Mouse (Mus musculus) spleen, adult 2 months (tissue): ENCODE results near the gene Cdv3. TPM values are rescaled to one million over a fixed set of nuclear protein-coding genes. Genes with fewer than 3 reads are reported as not detected.
A peak's percentile ranks its signal among the peaks of the same experiment; 100 is the strongest.

Experiments used
- DNase-seq, 2 experiments: peaks; one replicate each; pipeline versions ENCODE4 v3.0.0 to v3.0.0-alpha.2; 2012 to 2021; ENCODE audit warnings: low spot score in 2 of 2, low read depth in 1 of 2
- H3K27ac ChIP-seq: fragments of 200-500 bp; 2 replicates; pipeline ENCODE4 v1.5.1; 2012; ENCODE audit warnings: low read length, inconsistent platforms; ENCODE audit not compliant: insufficient read depth
- H3K27me3 ChIP-seq: fragments of 200-500 bp; 2 replicates; pipeline ENCODE4 v1.6.1; 2012; ENCODE audit warnings: mild to moderate bottlenecking, moderate library complexity, low read length, inconsistent platforms; ENCODE audit not compliant: control insufficient read depth, insufficient read depth
- H3K36me3 ChIP-seq: fragments of 200-500 bp; 2 replicates; pipeline ENCODE4 v1.6.1; 2012; ENCODE audit warnings: mild to moderate bottlenecking, low read length, inconsistent platforms; ENCODE audit not compliant: control insufficient read depth, insufficient read depth
- H3K4me1 ChIP-seq: fragments of 200-500 bp; 2 replicates; pipeline ENCODE4 v1.6.1; 2011; ENCODE audit warnings: inconsistent platforms; ENCODE audit not compliant: control insufficient read depth, insufficient read depth, insufficient read length
- H3K4me3 ChIP-seq: fragments of 200-500 bp; 2 replicates; pipeline ENCODE4 v1.5.1; 2011; ENCODE audit warnings: mild to moderate bottlenecking, inconsistent platforms; ENCODE audit not compliant: insufficient read depth, insufficient read length; ENCODE audit errors: extremely low read depth
- CTCF ChIP-seq: fragments of 200-500 bp; IDR thresholded peaks from 2 replicates; pipeline ENCODE4 v1.5.1; 2011; ENCODE audit warnings: mild to moderate bottlenecking, inconsistent platforms; ENCODE audit not compliant: insufficient read depth, insufficient read length, insufficient replicate concordance; ENCODE audit errors: extremely low read depth
- POLR2A ChIP-seq: fragments of 200-500 bp; IDR thresholded peaks from 2 replicates; pipeline ENCODE4 v1.6.1; 2011; ENCODE audit warnings: low read depth, low read length, inconsistent platforms
- WGBS: fragments of 180-500 bp; shearing (Covaris S2); methylation state at CpG from one replicate; pipeline ENCODE4 v1.1.7; 2018; 5-methylcytosine and 5-hydroxymethylcytosine counted together
- polyA plus RNA-seq: library from polyadenylated mRNA; depleted of rRNA; stranded (reverse); fragments of >200 nt; gene quantifications from 2 replicates; pipeline ENCODE4 v1.2.3, GENCODE M21; 2012; rRNA removed

The Cdv3 gene
- 29.4 and 46.7 TPM in 2 replicates for polyA plus RNA-seq

DNA sequence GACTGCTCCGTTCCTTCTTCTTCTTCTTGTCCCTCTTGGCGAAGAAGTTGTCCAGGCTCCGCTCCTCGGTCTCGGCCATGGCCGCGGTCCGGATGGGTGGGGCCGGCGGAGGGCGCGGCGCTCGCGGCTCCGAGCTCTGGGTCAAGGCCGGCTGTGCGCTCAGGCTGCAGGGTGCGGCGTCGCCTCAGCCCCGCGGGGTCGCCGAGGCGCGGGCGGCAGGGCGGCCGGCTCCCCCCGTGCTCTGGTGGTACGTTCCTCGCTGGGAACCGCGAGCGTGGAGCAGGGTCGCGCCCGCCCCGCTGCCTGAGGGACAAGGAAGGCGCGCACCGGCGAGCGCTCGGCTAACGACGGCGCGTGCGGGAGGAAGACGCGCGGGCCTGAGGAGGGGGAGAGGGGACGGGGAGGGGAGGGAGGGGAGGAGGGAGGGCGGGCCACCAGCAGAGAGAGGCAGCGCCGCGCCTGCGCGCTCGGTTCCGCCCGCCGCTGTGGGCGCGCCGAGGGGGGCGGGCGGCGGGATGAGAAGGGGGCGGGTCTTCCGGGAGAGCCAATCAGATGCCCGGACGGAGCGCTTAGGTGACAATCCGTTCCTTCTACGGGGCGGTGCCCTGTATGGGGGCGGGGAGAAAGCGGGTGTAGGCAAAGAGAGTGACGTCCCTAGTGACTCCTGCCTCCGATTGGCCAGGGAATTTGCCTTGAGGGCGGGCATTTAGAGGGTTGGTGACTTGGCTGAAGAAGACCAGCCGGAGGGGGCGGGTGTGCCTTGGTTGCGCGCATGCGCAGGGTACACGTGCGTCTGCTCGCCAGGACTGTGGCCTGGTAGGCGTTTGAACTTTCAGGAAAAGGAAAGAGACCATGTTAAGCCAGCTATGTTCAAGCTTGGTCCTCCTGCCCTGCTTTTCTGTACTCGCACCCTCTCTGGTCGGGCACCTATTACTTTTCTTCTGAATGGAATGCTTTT, at the start of gene Cdv3:
TSS of gene Cdv3 (minus strand) at position 551 of the 958 bp plus-strand sequence.
- H3K27ac ChIP-seq = peak within 1 kb of the TSS; percentile 97
- peak; percentile 99 to 100 for DNase-seq
- WGBS = 3% methylated on average over 80 of the region's 95 CpGs
- H3K27me3 ChIP-seq = no peaks in the 10 kb centered on the region
- TF ChIP-seq CTCF (peak; percentile 3; the same call in 1 of the 2 replicates), POLR2A (peak; percentile 62)
- peaks cover 11% of the 10 kb centered on the region; the same call in 1 of the 2 replicates for H3K4me1 ChIP-seq
- peak within 1 kb of the TSS; percentile 88 for H3K4me3 ChIP-seq
- H3K36me3 ChIP-seq = peaks cover 4% of the 10 kb centered on the region

- Histone ChIP-seq H3K4me1 (no peaks in the 10 kb centered on the region), H3K4me3 (no peak overlapping the region), H3K27me3 (no peaks in the 10 kb centered on the region), H3K36me3 (no peaks in the 10 kb centered on the region), H3K27ac (no peak overlapping the region)
- no peak for TF ChIP-seq CTCF
- no peak for TF ChIP-seq POLR2A
- DNase-seq = no peak
- 84% methylated on average over 9 of the region's 9 CpGs for WGBS
These were observed 47.8 kb upstream of the Cdv3 start for GRCm38 (mm10) chr9:103413457-103413856.

- 89% methylated on average over 2 of the region's 2 CpGs for WGBS
- TF ChIP-seq POLR2A (no peak), CTCF (no peak)
- no peak for DNase-seq
These were observed 43.5 kb upstream of the Cdv3 start for GRCm38 (mm10) chr9:103409119-103409518.

DNA sequence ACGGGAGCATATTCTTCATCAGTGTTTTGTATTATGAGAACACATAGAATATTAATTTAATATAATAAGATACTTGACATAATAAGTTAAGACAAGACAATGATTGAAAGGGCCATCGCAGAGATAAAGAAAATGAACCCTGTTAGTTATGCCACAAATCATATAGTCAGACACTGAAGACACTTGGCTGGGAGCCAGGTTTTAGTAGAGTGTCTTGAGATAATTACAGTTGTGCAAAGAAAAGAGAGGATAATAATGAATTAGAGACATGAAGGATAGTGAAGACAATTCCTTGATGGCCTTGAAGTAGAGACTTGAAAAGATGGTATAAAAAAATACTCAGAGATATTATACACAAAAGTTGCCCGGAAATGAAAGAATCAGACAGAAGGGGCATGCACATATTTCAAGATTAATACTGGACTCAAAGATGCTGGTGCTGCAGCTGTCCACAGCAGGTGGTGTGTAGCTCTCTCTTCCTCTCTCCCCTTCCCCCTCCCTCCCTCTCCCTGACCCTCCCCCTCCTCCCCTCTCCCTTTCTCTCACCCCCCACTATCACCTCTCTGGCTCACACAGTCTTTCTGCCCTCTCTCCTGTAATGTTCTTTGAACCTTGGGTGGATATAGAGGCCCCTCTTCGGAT, 42.6 kb upstream of the Cdv3 start:
- Histone ChIP-seq H3K4me3 (no peak overlapping the region), H3K27ac (no peak overlapping the region), H3K36me3 (no peaks in the 10 kb centered on the region), H3K27me3 (no peaks in the 10 kb centered on the region), H3K4me1 (no peaks in the 10 kb centered on the region)
- no peak for TF ChIP-seq POLR2A
- no peak for DNase-seq
- 70% methylated on average over 4 of the region's 4 CpGs for WGBS

More at GRCm38 (mm10) chr9:103409119-103409518, 43.5 kb upstream of the Cdv3 start:
- Histone ChIP-seq H3K4me1 (no peaks in the 10 kb centered on the region), H3K4me3 (no peak overlapping the region), H3K36me3 (no peaks in the 10 kb centered on the region), H3K27ac (no peak overlapping the region), H3K27me3 (no peaks in the 10 kb centered on the region)

DNA sequence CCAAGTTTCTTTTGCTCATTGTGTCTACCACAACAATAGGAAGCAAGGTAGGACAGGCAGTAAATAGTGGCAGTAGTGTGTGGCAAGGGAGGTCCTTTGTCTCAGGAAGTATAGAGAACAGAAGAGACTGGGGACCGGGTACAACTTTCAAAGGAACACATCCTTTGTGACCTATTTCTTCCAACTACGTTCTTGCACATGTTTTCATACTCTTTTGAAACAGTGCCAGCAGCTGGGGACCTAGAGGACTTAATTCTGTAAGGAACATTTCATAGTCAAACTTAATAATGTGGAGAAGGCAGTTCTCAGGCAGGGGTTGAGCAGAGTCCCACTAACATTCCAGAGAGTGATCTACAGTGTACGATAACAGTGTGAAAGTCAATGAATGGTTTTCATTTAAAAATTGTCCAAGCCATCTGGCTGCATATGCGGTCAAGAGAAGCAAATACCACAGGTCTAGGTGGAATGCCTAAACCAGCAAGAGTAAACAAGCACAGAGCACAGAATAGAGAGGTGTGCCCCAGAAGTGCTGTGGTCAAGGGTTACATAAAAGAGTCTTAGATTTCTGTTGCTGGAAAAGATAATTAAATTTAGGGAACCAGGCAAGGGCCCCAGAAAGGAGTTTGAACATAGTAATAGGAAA, 37.8 kb upstream of the Cdv3 start:
- H3K27me3 ChIP-seq = no peaks in the 10 kb centered on the region
- DNase-seq = no peak
- TF ChIP-seq CTCF (no peak), POLR2A (no peak)
- WGBS = 76% methylated on average over 4 of the region's 4 CpGs
- H3K4me1 ChIP-seq = no peaks in the 10 kb centered on the region
- no peaks in the 10 kb centered on the region for H3K36me3 ChIP-seq
- no peak overlapping the region for H3K4me3 ChIP-seq
- H3K27ac ChIP-seq = no peak overlapping the region

DNA sequence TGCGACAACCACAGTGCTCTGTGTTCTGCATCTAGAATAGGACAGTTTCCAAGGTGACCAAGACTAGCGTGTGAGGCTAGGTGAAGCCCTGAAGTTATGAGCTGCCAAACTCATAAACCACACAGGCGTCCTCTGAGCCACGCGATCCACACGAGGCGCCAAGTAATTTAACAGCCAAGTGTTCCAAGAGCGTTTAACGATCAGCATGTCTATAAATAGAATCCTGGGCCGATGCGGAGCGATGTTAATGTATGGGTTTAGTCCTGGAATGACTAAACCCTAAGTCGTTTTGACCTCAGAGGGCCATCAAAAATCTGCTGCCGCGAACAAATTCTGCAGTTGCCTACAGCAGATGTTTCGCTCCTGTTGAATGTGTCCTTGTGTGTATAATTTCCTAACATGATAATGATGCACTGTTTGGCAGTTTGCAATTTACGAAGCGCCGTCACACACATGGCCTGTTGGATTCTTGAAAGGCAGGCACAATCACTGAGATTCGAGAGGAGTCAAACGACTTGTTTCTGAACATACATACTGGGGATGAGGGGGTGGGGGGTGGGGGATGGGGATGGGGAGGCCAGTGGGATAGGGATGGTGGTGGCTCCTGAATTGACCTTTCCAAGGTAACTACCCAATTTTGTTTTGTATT, 33.0 kb upstream of the Cdv3 start:
- Histone ChIP-seq H3K4me1 (no peaks in the 10 kb centered on the region), H3K4me3 (no peak overlapping the region), H3K27me3 (no peaks in the 10 kb centered on the region), H3K27ac (no peak overlapping the region), H3K36me3 (no peaks in the 10 kb centered on the region)
- DNase-seq = no peak
- no peak for TF ChIP-seq POLR2A
- no peak for TF ChIP-seq CTCF
- WGBS = 90% methylated on average over 21 of the region's 21 CpGs
